Mouse (Mus musculus) brain, adult 2 months (tissue): Measurements from ENCODE around the gene Ccr8.

Experiments used
- DNase-seq: peaks from one replicate; pipeline ENCODE4 v3.0.0; 2011; ENCODE audit warnings: low read depth, low spot score

The Ccr8 gene

DNA sequence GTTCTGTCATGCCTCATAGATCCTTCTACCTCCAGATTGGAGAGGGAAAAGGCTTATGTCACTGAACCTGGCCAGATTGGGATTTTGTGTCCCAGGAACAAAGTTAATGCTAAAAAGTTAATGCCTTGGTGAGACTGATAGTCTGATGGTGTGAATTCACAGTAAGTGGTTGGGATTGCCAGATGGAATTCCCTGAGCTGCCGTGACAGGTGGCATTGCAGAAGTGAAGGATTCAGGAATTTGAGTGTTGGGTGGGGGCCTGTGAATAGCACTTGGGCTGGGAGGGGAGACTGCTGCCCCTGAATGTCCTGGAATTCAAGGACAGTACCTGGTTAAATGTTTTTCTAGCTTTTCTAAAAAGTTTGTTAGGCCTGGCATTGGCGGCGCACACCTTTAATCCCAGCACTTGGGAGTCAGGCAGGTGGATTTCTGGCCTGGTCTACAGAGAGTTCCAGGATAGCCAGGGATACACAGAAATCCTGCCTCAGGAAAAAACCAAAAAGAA is 39.9 kb downstream of the Ccr8 start:
- no peak for DNase-seq

DNA sequence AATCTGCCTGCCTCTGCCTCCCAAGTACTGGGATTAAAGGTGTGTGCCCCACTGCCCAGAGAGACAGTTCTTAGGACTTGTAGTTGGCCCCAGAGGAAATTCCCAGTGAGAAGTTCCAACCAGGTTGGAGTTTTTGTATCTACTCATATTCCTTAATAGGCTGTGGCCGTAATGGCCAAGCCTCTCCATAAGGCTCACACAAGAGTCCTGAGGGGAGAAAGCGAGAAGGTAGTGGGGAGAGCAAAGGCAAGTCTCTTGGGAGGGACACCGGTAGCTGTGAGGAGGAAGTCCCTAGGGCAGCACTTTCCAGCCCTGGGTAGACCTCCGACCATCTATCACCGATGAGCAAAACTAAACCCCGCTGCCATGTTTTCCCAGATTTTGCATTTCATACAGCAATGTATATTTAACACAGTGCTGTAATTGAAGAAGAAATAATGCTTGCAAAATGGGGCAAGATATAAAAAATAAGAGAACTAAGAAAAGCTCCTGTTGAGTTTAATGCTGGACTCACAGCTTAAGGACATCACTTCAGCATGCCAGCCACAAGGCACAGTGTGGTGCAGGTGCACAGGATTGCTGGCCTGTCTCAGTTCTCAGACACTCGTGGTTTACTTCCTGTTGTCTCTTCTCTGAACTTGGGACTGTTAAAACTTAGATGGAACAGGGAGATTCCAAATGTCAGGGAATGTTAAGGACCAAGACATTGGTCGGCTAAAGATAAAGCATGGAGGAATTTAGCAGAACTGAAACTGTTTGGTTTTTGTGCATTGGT is 41.3 kb downstream of the Ccr8 start:
- no peak for DNase-seq

GRCm38 (mm10) chr9:120133755-120134475 is 42.0 kb downstream of the Ccr8 start:
- DNase-seq = no peak

- DNase-seq = peak; percentile 43
These were observed 42.7 kb downstream of the Ccr8 start for GRCm38 (mm10) chr9:120134529-120135160.

DNA sequence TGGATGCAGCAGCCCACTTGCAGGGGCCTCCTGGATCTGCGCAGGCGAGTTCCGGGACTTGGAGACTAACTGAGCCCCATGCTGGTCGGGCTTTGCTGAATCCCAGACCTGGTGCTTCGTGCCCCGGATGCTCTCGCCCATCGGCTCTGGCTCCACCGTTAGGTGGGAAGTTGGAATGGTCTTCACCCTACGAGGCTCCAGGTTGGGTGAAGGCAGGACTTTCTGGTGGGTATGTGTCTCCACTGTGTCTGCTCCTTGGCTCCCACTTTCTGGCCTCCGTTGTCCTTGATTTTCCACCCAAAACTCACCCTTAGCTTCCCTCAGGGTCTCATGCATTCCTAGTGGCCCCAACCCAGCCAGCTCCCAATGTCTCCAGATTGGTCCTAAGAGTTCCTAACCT is 43.5 kb downstream of the Ccr8 start:
- no peak for DNase-seq

GRCm38 (mm10) chr9:120140652-120141051 is 48.7 kb downstream of the Ccr8 start:
- peak; percentile 88 for DNase-seq

DNA sequence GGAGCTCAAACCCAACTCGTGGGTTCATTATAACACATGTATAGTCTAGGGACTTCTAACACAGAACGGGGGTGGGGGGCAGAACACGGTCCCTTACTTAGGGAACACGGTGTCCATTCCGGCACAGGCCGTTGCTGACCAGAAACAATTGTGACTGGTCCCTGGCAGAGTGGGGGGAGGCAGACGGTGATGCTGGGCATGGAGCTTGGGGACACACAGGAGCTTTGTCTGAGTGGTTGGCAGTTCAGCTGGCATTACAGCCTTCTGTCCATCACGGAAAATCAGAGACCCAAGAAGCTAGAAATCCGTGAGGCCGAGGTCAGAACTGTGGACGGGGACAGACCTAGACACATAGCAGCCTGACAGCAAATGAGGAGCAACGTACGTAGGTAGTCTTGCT is 52.6 kb downstream of the Ccr8 start:
- peak; percentile 89 for DNase-seq
